Mouse (Mus musculus) thymus, adult 18-20 months (tissue): ENCODE results near the gene Hist2h3c1.
"Not testable (repeated sequence)": the region's sequence is repeated elsewhere in the genome, so short reads cannot be mapped to it uniquely, and the experiment has no call there.

Source experiments
- DNase-seq, 2 experiments: peaks; one replicate each; pipeline ENCODE4 v3.0.0; 2022; ENCODE audit warnings: mixed read lengths in 2 of 2

Gene Hist2h3c1

DNA sequence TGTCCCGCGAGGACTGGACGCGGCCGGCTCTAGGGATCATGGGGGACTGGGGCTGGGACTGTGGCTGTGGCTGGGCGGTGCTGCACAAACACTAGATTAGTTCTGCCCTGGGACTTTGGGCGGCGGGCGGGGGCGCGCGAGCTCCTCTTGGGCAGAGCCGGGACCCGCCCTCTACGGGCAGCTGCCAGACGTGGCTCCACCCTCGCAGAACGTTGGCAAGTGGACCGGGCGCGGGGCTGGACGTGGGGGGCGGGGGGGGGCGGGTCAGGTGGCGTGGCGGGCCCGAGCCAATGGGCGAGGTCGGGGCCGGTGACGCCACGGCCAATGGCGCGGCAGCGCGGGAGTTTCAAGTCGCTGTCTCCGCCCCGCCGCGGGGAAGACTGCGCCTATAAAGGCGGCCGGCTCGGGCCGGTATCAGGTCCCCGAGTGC, at the start of gene Hist2h3c1:
Gene Hist2h3c1, plus strand, starts transcription at position 259 of the 430 bp plus-strand sequence.
- DNase-seq: not testable (repeated sequence)

DNA sequence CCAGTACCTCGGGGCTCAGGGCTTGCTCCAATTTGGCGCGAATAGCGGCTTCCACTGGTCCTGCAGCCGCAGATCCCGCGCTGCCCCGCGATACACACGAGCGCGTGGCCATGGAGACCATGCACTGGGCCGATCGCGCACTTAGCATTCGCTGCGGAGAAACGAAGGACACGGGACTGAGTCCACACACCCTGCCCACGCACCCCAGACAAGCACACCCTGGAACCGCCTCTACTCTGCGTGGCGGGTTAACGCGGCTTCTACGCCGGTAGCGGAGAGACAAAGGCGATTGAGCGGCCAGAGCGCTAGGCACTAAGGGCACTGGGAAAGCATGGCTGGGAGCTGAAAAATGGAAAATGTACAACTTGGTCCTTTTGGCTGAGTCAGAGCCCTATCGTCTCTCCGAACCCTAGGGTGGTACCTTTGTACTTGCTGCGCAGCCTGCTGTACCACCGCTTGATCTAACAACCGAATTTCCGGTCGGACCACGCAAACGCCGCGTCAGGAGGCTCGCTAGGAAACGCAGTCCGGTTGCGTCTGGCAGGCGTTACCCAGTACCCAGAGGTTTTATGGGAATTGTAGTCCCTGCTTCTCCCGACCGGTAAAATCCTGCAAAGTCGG, 49.2 kb upstream of the Hist2h3c1 start:
- peak; percentile 79 to 85 for DNase-seq

DNA sequence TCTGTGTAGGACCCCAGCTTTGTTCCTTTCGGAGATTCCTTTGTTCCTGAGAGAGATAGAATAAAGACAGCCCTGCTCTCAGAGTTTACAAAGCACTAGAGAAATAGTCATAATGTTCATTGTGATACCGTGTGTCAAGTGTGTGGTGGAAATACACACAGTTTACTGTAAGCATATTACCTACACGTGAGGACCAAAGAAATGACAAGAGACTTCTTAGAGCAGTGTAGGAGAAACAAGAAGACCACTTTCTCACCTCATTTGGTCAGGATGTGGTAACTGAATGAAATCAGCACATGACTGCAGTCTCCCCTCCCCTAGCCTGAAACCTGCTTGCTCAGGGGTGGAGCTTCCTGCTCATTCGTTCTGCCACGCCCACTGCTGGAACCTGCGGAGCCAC, 48.3 kb upstream of the Hist2h3c1 start:
- peak in 1 of 2 experiments; percentile 49 for DNase-seq

DNA sequence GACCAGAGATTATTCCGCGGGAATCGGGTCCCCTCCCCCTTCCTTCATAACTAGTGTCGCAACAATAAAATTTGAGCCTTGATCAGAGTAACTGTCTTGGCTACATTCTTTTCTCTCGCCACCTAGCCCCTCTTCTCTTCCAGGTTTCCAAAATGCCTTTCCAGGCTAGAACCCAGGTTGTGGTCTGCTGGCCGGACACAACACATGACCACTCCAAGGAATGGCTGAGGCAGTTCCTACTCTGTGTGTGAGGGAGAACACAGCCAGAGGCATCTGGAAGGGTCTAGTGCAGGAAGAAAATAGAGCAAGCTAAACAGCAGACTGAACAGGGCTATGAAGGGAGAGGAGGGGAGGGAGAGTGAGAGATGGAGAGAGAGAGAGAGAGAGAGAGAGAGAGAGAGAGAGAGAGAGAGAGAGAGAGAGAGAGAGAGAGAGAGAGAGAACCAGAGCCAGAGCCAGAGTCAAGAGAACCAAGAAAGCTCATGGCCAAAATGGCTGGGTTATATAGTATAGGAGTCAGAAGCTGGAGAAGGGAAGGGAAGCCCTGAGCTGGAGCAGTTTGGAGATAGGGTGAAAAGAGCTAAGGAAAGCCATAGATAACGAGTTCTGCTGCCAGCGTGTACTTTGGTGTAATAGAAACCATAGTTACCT, 47.8 kb upstream of the Hist2h3c1 start:
- DNase-seq: not testable (repeated sequence)

DNA sequence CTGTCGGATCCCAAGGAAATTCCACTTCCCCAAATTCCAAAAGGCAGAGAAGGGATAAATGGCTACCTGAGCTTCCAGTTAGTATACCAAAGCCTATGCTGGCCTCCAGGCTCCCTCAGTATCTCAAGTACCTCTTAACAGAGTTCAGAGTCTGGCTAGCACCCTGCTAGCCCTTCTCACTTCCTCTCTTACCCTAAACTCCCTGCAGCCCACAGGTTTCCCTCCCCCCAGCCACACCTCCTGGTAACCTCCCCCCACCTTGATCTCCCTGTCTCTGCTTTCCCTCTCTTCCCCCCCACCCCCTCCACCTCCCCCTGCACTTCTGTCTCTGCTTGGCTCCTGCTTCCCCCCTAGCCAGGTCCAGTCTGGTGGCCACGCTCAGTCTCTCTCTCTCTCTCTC, 46.8 kb upstream of the Hist2h3c1 start:
- DNase-seq: no peak

DNA sequence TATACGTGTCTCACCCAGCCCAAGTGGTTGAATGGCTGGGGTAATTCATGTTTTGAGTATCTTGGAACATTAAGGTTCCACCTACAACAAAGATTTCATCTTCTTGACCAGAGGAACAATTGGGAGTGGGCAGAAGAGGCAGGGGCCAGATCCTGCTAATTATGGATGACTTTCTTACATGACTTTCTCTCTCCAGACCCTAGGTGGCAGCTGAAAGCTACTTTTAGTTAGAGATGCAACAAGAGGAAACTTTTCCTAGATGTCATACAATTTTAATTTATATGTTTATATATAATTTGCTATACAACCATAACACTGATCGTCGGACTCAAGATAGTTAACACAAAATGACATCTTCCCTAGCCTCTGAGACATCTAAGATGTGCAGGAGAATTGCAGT, 38.7 kb upstream of the Hist2h3c1 start:
- no peak for DNase-seq

DNA sequence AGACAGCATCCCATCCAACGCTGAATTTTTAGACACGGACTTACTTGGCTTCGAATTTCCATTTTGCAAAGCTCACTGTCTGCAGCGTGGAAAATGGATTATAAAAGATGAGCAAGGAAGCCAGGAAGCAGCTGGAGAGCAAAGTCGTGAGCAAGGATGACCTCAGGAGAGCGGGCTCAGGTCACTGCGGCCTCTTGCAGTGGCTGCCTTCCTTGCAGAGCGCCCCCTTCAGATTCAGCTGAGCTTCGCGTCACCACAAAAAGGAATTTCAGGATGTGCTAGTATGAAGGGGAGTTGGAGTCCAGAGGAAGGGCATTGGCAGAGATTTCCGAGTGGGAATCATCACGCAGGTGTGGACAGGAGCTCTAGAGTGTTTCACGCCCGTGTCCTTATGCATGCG, 37.2 kb upstream of the Hist2h3c1 start:
- no peak for DNase-seq

DNA sequence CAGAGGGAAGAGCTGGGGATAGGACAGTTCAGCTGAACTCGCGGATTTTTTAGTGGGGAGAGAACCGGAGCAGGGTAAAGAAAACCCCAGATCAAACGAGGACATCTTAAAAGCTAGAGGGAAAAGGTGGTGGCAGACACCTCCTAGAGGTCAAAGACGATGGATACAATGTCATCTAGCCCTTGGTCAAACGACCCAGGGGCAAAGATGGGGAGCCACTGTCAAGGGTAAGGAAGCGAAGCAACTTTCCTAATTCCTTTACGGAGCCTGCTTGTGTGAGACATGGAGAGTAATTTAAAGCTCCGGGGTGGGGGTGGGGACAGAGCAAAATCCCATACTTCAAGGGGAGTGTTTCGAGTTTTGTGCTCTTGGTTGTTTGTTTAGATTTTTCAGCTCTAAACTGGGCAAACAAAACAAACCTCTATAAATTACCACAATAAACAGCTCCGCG, 27.3 kb upstream of the Hist2h3c1 start:
- DNase-seq: peak in 1 of 2 experiments; percentile 56

DNA sequence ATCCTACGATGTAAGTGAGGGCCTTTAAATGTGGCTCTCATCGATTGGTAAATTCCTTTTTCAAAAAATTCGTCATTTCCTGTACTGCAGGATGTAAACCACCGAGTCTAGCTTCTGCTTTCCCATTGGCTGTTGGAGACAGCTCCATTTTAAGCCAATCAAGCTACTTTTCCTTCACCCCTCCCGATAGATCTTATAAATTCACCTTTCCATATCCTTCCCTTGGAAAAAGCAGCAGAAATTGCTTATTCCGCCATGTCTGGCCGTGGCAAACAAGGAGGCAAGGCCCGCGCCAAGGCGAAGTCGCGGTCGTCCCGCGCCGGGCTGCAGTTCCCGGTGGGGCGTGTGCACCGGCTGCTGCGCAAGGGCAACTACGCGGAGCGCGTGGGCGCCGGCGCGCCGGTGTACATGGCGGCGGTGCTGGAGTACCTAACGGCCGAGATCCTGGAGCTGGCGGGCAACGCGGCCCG, 26.8 kb upstream of the Hist2h3c1 start, which contains the start of the genes Bola1 and Hist2h2ab:
Gene Bola1, minus strand, starts transcription at position 49 of the 470 bp plus-strand sequence.
Gene Hist2h2ab, plus strand, starts transcription at position 205 of the 470 bp plus-strand sequence.
- DNase-seq: peak; percentile 68 to 75

DNA sequence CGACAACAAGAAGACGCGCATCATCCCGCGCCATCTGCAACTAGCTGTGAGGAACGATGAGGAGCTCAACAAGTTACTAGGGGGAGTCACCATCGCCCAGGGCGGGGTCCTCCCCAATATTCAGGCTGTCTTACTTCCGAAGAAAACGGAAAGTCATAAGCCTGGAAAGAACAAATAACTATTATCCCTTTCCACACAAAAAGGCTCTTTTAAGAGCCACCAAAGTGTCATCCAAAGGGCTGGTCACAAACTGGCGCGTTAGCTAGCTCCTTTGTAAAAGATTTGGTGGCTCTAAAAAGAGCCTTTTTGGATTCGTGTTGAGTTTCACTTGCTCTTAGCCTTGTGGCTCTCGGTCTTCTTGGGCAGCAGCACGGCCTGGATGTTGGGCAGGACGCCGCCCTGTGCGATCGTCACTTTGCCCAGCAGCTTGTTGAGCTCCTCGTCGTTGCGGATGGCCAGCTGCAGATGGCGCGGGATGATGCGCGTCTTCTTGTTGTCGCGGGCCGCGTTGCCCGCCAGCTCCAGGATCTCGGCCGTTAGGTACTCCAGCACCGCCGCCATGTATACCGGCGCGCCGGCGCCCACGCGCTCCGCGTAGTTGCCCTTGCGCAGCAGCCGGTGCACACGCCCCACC, 26.2 kb upstream of the Hist2h3c1 start:
- not testable (repeated sequence) for DNase-seq

DNA sequence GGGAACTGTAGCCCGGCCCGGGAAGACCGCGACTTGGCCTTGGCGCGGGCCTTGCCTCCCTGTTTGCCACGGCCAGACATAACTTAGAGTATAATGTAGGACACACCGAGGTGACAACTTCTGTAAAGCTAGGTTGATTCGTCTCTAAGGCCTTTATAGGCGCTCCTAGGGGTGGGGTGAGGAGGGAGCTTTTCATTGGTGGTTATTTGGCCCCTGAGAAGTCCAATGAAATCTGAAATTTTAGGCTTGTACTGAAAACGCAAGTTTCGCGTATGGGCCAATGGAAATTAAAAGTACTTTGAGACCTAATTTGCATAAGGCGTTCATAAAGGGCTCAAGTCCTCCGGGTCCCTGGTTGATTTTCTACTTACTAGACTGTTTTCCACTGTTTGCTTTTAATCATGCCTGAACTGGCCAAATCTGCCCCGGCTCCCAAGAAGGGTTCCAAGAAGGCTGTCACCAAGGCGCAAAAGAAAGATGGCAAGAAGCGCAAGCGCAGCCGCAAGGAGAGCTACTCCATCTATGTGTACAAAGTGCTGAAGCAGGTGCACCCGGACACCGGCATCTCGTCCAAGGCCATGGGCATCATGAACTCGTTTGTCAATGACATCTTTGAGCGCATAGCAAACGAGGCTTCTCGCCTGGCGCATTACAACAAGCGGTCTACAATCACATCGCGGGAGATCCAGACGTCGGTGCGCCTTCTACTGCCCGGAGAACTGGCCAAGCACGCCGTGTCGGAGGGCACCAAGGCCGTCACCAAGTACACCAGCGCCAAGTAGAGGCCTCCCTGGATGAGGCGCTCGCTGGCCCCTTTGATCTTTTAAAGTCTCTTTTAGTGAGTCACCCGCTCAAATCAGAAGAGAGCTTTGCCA, 25.5 kb upstream of the Hist2h3c1 start, which contains the start of the genes Hist2h2ac and Hist2h2be:
Gene Hist2h2ac, minus strand, starts transcription at position 116 of the 875 bp plus-strand sequence.
Gene Hist2h2be, plus strand, starts transcription at position 355 of the 875 bp plus-strand sequence.
- DNase-seq: peak; percentile 75 to 92

DNA sequence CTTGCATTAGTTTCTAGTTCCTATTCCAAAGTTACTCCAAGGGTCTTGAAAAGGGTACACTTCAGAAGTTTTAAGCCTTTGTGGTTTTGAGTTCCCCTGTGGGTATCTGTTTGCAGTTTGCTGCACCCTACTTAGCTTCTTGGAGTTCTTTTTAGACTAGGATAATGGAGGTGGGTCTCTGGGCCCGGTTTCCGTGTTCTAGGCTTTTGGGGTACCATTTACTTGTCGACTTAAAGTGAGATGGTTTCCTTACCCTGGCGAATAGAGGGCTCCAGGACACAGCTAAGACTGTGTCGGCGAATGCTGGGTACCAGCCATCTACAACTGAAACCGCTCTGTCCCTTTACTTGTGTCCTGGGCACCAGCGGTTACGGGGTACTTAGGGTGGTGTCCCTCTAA, 24.8 kb upstream of the Hist2h3c1 start:
- DNase-seq: peak in 1 of 2 experiments; percentile 36

DNA sequence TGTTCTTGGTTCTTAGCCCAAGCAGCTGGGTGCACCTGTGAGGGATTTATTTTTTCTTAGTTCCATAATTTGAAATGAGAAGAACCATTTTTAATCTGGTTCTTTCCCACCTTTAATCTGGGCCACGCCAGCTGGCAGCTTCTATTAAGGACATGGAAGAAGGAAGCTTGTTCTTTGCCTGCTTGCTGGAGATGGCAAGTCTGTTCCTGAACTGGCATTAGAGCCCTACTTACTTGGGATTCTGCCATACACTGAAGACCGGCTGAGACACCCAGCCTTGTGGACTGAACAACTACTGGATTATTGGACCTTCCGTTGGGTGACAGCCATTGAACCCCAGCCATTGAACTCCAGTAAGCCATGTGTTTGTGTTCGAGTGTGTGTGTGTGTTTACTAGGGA, 23.7 kb upstream of the Hist2h3c1 start:
- DNase-seq: no peak

DNA sequence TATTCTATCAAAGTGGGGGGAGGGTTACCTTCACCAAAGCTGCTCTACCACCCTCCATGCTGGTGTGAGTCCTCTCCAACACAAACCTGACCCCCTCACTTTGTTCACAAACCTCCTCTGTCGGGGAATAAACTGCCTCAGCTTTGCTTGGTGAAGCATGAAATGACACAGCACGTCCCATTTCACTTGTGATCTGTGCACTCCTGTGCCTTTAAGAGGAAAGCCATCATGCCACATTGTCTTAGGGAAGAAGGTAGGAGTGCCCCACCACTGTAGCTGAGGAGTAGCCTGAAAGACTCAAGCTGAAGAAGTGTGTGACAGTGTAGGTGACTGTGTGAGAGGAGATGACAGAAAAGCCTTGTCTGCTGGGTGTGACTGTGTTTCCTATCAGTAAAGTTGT, 21.1 kb upstream of the Hist2h3c1 start:
- no peak for DNase-seq

DNA sequence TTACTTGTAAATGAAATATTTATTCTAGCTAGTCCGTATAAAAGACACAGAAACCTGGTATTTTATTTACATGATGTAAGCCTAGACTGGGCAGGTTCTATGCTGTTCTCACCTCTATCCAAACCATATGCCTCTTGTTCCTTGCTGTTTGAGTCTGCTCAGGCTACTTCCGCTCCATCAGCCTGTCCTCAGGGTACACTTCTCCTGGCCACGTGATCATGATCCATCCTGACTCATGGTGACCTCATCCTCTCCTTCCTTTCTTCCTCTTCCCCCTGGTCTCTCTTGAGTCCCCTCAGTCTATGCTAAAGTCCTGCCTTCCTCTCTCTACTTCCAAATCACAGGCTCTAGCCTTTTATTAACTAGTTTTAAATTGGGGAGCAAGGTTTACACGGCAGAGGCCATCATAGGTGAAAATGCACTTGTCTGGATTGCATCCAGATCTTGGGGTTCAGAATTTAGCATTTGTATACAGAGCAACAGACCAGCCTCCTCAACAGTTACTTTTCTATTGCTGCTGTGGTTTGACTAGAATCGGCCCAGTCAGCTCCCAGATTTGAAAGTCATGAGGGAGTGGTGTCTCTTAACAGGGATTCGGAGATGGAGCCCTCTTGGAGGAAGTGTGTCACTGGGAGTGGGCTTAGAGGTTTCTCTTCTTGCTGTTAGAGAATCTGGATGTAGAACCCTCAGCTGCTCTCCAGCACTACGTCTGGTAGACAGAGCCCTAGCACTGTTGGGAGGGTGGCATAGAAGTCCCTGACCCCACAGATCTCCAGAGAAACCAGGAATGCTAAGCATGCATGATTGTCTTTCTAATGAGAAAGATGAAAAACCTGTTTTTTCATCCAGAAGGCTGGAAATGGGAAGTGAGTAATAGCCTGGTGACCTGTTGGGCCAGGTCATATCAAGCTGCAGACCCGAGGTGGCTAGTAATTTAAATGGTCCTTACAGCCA, 19.5 kb upstream of the Hist2h3c1 start:
- DNase-seq: no peak

DNA sequence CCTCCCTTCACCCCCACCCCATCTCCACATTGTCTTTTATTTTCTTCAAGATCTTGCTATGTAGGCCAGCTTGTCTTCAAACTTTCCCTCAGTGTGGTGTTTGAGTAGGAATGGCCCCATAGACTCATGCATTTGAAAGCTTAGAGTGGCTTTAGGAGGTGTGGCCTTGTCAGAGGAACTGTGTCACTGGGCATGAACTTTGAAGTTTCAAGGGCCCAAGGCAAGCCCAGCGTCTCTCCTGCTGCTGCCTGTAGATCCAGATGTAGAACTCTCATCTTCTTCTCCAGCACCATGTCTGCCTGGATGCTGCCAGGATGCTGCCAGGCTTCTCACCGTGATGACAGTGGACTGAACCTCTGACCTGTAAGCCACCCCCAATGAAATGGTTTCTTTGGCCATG, 17.7 kb upstream of the Hist2h3c1 start:
- DNase-seq: no peak

DNA sequence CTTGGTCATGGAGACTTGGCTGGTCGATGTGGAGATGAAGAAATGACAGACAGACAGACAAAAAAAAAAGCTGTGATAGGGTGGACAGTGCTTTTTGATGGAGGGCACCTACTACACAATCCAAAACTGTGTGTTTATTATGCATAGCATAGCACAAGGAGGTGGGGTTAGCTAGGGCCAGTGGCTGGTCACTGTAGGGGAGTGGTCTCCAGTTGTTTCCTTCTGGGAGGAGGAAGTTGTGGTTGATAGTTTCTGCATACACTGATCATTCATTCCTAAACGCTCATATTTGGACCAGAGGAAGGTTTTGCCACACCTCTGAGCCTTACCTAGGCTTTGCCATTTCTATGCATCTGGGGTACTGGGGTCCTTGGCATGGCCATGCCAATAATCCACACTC, 16.1 kb upstream of the Hist2h3c1 start:
- no peak for DNase-seq

DNA sequence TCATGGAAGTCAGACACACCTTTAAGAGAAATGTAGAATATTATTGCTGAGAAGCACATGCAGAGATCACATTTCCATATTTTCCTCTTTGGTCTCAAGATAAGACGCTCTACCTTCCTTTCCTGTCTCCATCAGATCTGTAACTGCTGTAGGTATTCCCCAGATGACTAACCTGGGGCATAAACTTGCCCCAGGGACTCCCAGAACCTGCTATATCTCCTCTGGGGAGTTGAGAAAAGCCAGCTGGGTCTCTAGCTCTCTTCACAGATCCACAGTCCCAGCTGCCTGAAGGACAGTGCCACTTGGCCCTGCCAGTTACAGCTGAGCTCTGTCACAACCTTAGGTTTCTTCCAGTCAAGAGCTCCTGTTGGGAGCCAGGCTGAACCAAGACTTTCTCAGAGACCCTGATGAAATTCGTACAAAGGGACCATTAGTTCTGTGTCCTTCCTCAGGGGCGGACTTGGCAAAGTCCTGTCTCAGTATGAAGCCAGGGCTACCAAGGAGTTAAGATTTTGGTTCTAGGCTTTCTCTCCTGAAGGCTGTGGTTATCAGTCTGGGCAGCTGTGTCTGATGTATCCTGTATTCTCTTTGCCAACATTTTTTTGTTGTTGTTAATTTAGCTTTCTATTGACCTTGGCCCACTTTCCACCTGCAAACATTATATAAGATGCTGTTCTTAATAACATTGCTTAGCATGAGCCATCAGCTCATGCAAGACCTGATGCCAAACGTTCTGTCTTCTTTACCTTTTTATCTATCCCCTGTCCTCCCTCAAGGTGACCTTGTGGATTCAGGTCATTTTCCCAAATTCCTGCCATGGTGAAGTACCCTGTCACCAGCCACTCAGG, 15.4 kb upstream of the Hist2h3c1 start:
- DNase-seq: no peak

DNA sequence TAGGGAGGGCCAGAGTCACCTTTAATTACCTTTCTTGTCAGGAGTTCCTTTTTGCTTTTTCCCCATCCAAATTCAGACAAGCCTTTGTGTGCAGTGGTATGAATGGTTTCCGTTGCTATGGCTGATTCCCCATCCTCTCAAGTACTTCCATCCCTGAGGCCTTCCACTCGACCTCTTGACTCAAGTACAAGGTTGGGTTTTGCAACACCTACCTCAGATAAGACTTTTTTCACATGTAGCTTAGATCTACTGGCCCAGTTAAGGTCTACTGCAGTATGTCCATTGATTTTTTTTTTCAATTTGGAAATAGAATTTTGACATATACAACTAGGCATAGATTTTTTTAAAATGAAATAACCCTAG, 14.7 kb upstream of the Hist2h3c1 start:
- no peak for DNase-seq

DNA sequence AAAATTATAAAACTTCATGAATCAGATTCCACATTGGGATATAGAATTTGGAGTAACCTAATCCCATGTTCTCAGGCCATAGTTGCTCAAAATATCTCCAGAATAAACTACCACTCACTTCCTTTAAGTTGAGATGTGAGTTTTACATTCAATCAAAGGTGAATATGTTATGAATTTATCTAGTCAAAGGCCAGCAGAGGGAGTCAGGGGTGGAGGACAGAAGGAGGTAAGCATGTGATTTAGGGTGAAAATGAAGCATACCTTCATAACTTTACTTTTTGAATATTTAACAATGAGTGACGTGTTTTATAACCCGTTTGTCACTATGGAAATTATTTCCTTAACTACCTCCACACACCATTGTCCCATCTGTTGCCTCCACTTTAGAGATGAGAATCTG, 11.6 kb upstream of the Hist2h3c1 start:
- DNase-seq: no peak
